Mouse (Mus musculus): ENCODE data around the gene Gstm1. TPM values are rescaled to one million over a fixed set of nuclear protein-coding genes. Genes with fewer than 3 reads are reported as not detected.

Gstm1 gene
- total RNA-seq (2023) = 100 to 1,000 TPM; 114 to 139 TPM

DNA sequence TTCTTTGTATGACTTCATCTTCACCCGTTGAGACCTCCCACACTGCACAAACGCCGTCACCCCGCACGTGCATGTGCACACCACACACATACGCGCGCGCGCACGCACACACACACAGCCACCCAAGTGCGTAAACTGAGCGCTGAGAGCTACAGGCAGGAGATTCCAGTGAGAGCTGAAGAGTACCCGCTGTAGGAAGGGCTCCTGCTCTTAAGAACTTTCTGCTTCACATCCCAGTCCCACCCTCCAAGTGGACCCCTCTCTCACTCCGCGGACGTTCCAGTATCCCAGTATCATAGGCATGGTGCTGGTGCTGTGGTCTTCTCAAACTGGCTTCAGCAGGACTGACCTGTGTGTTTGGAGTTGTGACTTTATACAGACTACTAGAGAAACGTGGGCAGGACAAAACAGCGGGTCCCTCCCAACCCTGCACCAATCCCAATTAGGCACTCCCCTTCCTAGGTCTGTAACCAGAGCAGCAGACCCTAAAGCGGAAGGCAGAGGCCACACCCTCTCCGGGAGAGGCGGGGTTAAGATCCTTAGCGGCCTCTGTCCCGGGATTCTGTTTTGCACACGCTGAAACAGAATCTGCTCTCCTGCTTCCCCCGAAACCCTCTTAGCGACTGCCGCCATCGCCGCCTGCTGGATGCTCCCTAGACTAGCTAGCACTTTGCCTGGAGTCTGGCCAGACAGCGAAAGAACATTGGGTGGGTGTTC, at the start of gene Gstm1:
Gene Gstm1 (minus strand): TSS at position 501 of the 717 bp plus-strand sequence.

DNA sequence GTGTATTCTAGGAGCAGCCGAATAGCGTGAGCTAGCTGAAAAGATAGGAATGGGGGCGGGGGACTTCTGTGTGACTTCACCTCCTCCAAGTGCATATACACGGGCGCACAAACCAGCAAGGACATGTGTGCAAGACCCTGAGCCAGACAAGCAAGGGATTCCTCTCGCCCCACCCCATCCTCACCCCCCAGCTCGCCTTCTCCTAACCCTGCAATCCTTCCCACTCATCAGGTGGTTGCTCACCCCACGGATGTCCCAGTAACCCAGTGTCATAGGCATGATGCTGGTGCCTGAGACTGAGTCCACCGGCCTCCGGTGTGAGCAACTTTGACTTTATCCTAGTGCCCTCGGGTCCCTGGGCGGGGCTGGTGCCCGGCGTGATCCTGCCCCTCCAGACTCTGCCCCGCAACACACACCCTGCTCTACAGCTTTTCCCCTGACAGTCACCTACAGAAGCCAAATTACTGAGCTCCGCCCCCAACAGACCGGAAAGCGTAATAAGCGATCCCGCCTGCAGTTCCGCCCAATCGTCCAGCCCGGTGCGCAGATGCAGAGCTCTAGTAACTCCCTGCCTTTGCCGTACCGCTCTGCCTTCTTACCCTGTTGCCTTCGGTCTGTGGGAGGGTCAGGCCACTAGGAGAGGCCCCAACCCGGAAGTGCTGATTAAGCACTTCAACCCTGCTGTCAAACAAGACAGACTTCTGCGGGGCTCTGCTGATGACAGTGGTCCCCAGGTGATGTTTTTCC, 26.8 kb upstream of the Gstm1 start, which contains the start of gene Gstm4:
Gene Gstm4 (minus strand): TSS at position 501 of the 747 bp plus-strand sequence.

DNA sequence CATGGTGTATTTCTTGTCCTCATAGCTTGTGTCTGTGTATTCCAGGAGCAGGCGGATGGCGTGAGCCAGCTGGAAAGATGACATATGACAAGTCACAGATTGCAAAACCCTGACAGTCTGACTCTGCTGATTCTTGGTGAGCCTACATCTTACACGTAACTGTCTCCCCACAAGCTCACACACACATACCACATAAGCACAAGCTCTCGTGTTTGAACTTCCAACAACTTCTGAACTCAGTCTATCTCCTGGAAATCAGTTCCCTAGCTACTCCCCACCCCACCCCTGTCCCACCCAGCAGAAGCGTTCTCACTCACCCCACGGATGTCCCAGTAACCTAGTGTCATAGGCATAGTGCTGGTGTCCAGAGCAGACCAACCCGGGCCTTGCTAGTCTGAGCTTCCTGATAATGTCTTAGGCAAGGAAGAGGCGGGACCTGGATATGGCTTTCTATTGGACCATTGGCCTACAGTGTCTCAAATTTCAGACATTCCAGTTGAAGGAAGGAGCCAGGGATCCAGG, 31.7 kb downstream of the Gstm1 start, which contains the start of gene Gstm2:
Gene Gstm2 (minus strand): TSS at position 413 of the 522 bp plus-strand sequence.

DNA sequence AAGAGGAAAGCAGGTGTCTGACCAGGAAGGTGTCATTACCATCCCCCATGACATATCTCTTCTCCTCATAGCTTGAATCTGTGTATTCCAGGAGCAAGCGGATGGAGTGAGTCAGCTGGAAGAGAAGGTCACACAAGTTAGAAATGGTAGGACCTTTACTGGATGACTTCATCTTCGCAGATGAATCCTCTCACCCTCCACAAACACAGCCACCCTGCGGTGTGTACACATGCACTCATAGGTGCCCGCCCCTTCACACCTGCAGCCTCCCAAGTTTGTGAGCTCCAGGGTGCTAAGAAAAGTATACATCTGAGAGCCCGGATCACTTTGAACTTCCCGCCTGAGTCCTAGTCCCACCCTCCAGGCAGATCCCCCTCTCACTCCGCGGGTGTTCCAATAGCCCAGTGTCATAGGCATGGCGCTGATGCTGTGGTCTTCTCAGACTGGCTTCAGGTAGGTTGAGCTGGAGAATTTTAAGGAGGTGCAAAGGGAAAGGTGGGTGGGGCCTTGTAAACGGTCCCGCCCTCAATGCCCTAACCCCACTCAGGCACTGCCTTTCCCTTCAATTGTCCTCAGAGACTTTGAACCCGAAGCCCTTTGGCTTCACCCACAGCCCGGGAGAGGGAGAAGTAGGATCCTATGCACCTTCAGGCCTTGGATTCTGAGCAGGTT, 48.9 kb downstream of the Gstm1 start, which contains the start of gene Gstm3:
Gene Gstm3 (minus strand): TSS at position 560 of the 672 bp plus-strand sequence.

Other genes starting within 250 kb of the Gstm1 start
- gene Eps8l3, start 140.7 kb downstream of the Gstm1 start, total RNA-seq (2023) = not detected
- gene Gstm5, start 122.2 kb downstream of the Gstm1 start, total RNA-seq (2023) = 1 to 10 TPM; 2.1 to 6.6 TPM
- gene Gstm7, start 86.2 kb downstream of the Gstm1 start, total RNA-seq (2023) = 1 to 10 TPM in 1 of 2 experiments, under 1 TPM in 1; 0.64 to 1.3 TPM
- gene Gstm6, start 74.2 kb downstream of the Gstm1 start, total RNA-seq (2023) = not detected
- gene Gstm3, start 48.7 kb downstream of the Gstm1 start, total RNA-seq (2023) = not detected
- gene Gstm2, start 31.5 kb downstream of the Gstm1 start, total RNA-seq (2023) = not detected
- 1 to 10 TPM; 5.0 to 5.2 TPM for gene Gstm4, start 26.9 kb upstream of the Gstm1 start, total RNA-seq (2023)
- 10 to 100 TPM; 56.8 to 68.1 TPM for gene Ampd2, start 68.7 kb upstream of the Gstm1 start, total RNA-seq (2023)
- gene Gnat2, start 74.8 kb upstream of the Gstm1 start, total RNA-seq (2023) = under 1 TPM in 1 of 2 experiments, not detected in 1; 0.56 TPM
- gene Gnai3, start 128.2 kb upstream of the Gstm1 start, total RNA-seq (2023) = 100 to 1,000 TPM; 105 to 110 TPM
- gene Gpr61, start 136.9 kb upstream of the Gstm1 start, total RNA-seq (2023) = under 1 TPM in 1 of 2 experiments, not detected in 1; 0.11 TPM
- 1 to 10 TPM; 2.1 to 3.0 TPM for gene Amigo1, start 168.4 kb upstream of the Gstm1 start, total RNA-seq (2023)
- gene Cyb561d1, start 183.2 kb upstream of the Gstm1 start, total RNA-seq (2023) = 10 to 100 TPM; 29.1 to 31.1 TPM
- 10 to 100 TPM; 12.1 to 12.2 TPM for gene Atxn7l2, start 193.0 kb upstream of the Gstm1 start, total RNA-seq (2023)
- gene Sypl2, start 208.7 kb upstream of the Gstm1 start, total RNA-seq (2023) = not detected
- 10 to 100 TPM; 34.4 to 34.9 TPM for gene Psma5, start 239.0 kb upstream of the Gstm1 start, total RNA-seq (2023)